In the genomic region with DNA sequence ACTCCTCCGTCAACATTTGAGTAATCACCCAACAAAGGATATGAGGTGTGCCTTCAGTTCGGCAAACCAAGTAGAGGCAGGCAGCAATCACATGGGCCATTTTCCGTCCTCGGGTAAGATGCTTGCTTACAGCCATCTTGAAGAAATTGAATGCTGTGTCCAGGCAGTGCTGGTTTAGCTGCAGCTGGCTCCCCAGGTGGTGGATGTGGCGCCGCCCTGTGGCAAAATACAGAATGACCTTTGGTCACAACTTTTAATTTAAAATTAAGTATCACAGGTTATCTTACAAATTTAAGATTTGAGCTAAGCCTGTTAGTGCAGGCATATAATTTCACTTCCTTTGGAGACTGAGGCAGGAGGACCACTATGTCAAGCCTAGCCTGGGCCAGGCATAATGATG, we compare ENCODE assay signal across 8 mouse cellular contexts. TPM values are rescaled to one million over a fixed set of nuclear protein-coding genes. Genes with fewer than 3 reads are reported as not detected.
A peak's percentile ranks its signal among the peaks of the same experiment; 100 is the strongest.
DNase-seq lines count a peak whose midpoint lies in the region; ATAC-seq and TF ChIP-seq lines count a peak whose summit lies in the region.
"Had no signal": no experiment of that assay in that cellular context is flagged by ENCODE, and none has a peak within 500 bp of the region (broad histone marks: within the 10 kb centered on the region; RNA-seq: fewer than 3 reads in every experiment).

No protein-coding gene starts in this region.

- H3K4me1 ChIP-seq in kidney, embryonic 15.5 days: 0 out of 2 replicates have a peak, but pooled peaks cover 3% of the 10 kb centered on the region
- H3K4me1 ChIP-seq in G1E (ENCODE audit: insufficient read depth, low read depth, low read length): peaks cover 36% of the 10 kb centered on the region
- H3K4me1 ChIP-seq in forebrain, embryonic 16.5 days (replicated peaks; ENCODE audit: control insufficient read depth, insufficient read depth, low read length): no peaks in the 10 kb centered on the region

- H3K27me3 ChIP-seq in kidney, embryonic 15.5 days: no peaks in the 10 kb centered on the region
- H3K27me3 ChIP-seq in G1E (ENCODE audit: insufficient read depth, low read length): no peaks in the 10 kb centered on the region
- no peaks in the 10 kb centered on the region for H3K27me3 ChIP-seq in forebrain, embryonic 16.5 days (replicated peaks; ENCODE audit: control insufficient read depth, insufficient read depth, low read length)
- H3K27me3 ChIP-seq: embryonic facial prominence, embryonic 13.5 days had no signal

- no peak overlapping the region for H3K27ac ChIP-seq in kidney, embryonic 15.5 days
- no peak overlapping the region for H3K27ac ChIP-seq in forebrain, embryonic 16.5 days (ENCODE audit: low read length)
- H3K27ac ChIP-seq: embryonic facial prominence, embryonic 13.5 days had no signal

- peaks cover 79% of the 10 kb centered on the region for H3K36me3 ChIP-seq in kidney, embryonic 15.5 days
- H3K36me3 ChIP-seq in G1E (replicated peaks): peaks cover 88% of the 10 kb centered on the region
- H3K36me3 ChIP-seq in forebrain, embryonic 16.5 days (ENCODE audit: control insufficient read depth, insufficient read depth): peaks cover 21% of the 10 kb centered on the region

- no peak overlapping the region for H3K9ac ChIP-seq in kidney, embryonic 15.5 days
- no peak overlapping the region for H3K9ac ChIP-seq in forebrain, embryonic 16.5 days (replicated peaks; ENCODE audit: low read depth, low read length)
- H3K9ac ChIP-seq: embryonic facial prominence, embryonic 13.5 days had no signal

- peak; percentile 18 to 72 for DNase-seq in kidney, postnatal 36 days
- no peak for DNase-seq in G1E (ENCODE audit: low spot score)
- DNase-seq in adrenal gland, postnatal 36 days: peak; percentile 42 to 55
- DNase-seq in naive thymus-derived CD4-positive, alpha-beta T cell, adult 2 months (ENCODE audit: low read depth): peak; percentile 69

- no peak for ATAC-seq in kidney, embryonic 15.5 days (replicated peaks; ENCODE audit: low FRiP score)
- ATAC-seq in G1E (ENCODE audit: extremely low read depth, insufficient number of reproducible peaks, low FRiP score, poor library complexity, severe bottlenecking): no peak
- ATAC-seq in forebrain, embryonic 16.5 days: no peak
- no peak for ATAC-seq in inflammation-experienced regulatory T-cells, adult 6 months

- no peak overlapping the region for H3K4me2 ChIP-seq in kidney, embryonic 15.5 days
- H3K4me2 ChIP-seq in forebrain, embryonic 16.5 days (ENCODE audit: low read length): no peak overlapping the region
- H3K4me2 ChIP-seq: embryonic facial prominence, embryonic 13.5 days had no signal

- 76% methylated on average over 6 of the region's 6 CpGs for WGBS in kidney, embryonic 15.5 days
- WGBS in forebrain, embryonic 16.5 days: 70% methylated on average over 6 of the region's 6 CpGs

- no peaks in the 10 kb centered on the region for H3K9me3 ChIP-seq in kidney, embryonic 15.5 days (replicated peaks)
- H3K9me3 ChIP-seq in G1E (replicated peaks): no peaks in the 10 kb centered on the region
- no peaks in the 10 kb centered on the region for H3K9me3 ChIP-seq in forebrain, embryonic 16.5 days (ENCODE audit: control insufficient read depth, low read length)
- H3K9me3 ChIP-seq: embryonic facial prominence, embryonic 13.5 days had no signal

- peak; percentile 40; the same call in 1 of the 2 replicates for TF ChIP-seq CTCF in G1E (IDR thresholded peaks at IDR 0.05; ENCODE audit: low read depth, low read length)

- H3K4me3 ChIP-seq in kidney, embryonic 15.5 days (replicated peaks): no peak overlapping the region
- no peak overlapping the region for H3K4me3 ChIP-seq in G1E (ENCODE audit: low read depth, low read length)
- H3K4me3 ChIP-seq in forebrain, embryonic 16.5 days (replicated peaks; ENCODE audit: low read length): no peak overlapping the region
- H3K4me3 ChIP-seq: embryonic facial prominence, embryonic 13.5 days had no signal

RNA-seq across cellular contexts. Expression of gene Btbd6, which starts 11.6 kb away (rescaled TPM):
- polyA plus RNA-seq in kidney, embryonic 15.5 days (2015; fragmentation: Nextera tagmentation; extraction: Ambion mirVana): 24.7 and 25.3 TPM in 2 replicates
- total RNA-seq in G1E (2014; fragmentation: Nextera tagmentation): 9.0 and 15.9 TPM in 2 replicates
- total RNA-seq in G1E (2017): 10.2 and 11.1 TPM in 2 replicates
- 68.3 and 101 TPM in 2 replicates for polyA plus RNA-seq in G1E (2012)
- total RNA-seq in adrenal gland, postnatal 36 days (2021): 10 to 100 TPM; 15.5 to 23.7 TPM
- polyA plus RNA-seq in forebrain, embryonic 16.5 days (2015; fragmentation: Nextera tagmentation; extraction: Ambion mirVana): 41.4 and 49.7 TPM in 2 replicates
- polyA plus RNA-seq in inflammation-experienced regulatory T-cells, adult 6 months (2017; shearing (Covaris generic)): 1 to 10 TPM; 7.2 to 8.8 (median 7.3) TPM

RNA-seq across cellular contexts. Expression of gene Brf1, which starts 12.6 kb away (rescaled TPM):
- 62.4 and 70.4 TPM in 2 replicates for polyA plus RNA-seq in kidney, embryonic 15.5 days (2015; fragmentation: Nextera tagmentation; extraction: Ambion mirVana)
- total RNA-seq in G1E (2014; fragmentation: Nextera tagmentation): 63.4 and 95.9 TPM in 2 replicates
- total RNA-seq in G1E (2017): 76.4 and 77.1 TPM in 2 replicates
- polyA plus RNA-seq in G1E (2012): 44.0 and 46.8 TPM in 2 replicates
- 10 to 100 TPM; 42.9 to 49.6 TPM for total RNA-seq in adrenal gland, postnatal 36 days (2021)
- polyA plus RNA-seq in forebrain, embryonic 16.5 days (2015; fragmentation: Nextera tagmentation; extraction: Ambion mirVana): 60.8 and 64.6 TPM in 2 replicates
- 10 to 100 TPM; 20.2 to 32.0 (median 30.5) TPM for polyA plus RNA-seq in inflammation-experienced regulatory T-cells, adult 6 months (2017; shearing (Covaris generic))

RNA-seq across cellular contexts. Expression of gene Pacs2, which starts 26.4 kb away (rescaled TPM):
- polyA plus RNA-seq in kidney, embryonic 15.5 days (2015; fragmentation: Nextera tagmentation; extraction: Ambion mirVana): 12.6 and 14.3 TPM in 2 replicates
- 45.0 and 47.0 TPM in 2 replicates for total RNA-seq in G1E (2014; fragmentation: Nextera tagmentation)
- 17.0 and 18.3 TPM in 2 replicates for total RNA-seq in G1E (2017)
- polyA plus RNA-seq in G1E (2012): 19.9 and 21.1 TPM in 2 replicates
- 10 to 100 TPM; 39.7 to 46.3 TPM for total RNA-seq in adrenal gland, postnatal 36 days (2021)
- 21.7 and 23.2 TPM in 2 replicates for polyA plus RNA-seq in forebrain, embryonic 16.5 days (2015; fragmentation: Nextera tagmentation; extraction: Ambion mirVana)
- 1 to 10 TPM; 5.0 to 8.6 (median 6.8) TPM for polyA plus RNA-seq in inflammation-experienced regulatory T-cells, adult 6 months (2017; shearing (Covaris generic))

RNA-seq across cellular contexts. Expression of gene Nudt14, which starts 46.0 kb away (rescaled TPM):
- polyA plus RNA-seq in kidney, embryonic 15.5 days (2015; fragmentation: Nextera tagmentation; extraction: Ambion mirVana): 87.5 and 88.5 TPM in 2 replicates
- total RNA-seq in G1E (2014; fragmentation: Nextera tagmentation) (6.2 and 9.2 TPM in 2 replicates), G1E (2017) (22.2 and 28.1 TPM in 2 replicates)
- 13.3 and 13.7 TPM in 2 replicates for polyA plus RNA-seq in G1E (2012)
- 10 to 100 TPM; 26.5 to 34.7 TPM for total RNA-seq in adrenal gland, postnatal 36 days (2021)
- polyA plus RNA-seq in forebrain, embryonic 16.5 days (2015; fragmentation: Nextera tagmentation; extraction: Ambion mirVana): 53.4 and 57.0 TPM in 2 replicates
- 10 to 100 TPM; 33.0 to 42.6 (median 40.7) TPM for polyA plus RNA-seq in inflammation-experienced regulatory T-cells, adult 6 months (2017; shearing (Covaris generic))

RNA-seq across cellular contexts. Expression of gene Jag2, which starts 58.3 kb away (rescaled TPM):
- polyA plus RNA-seq in kidney, embryonic 15.5 days (2015; fragmentation: Nextera tagmentation; extraction: Ambion mirVana): 3.0 and 3.5 TPM in 2 replicates
- total RNA-seq in G1E (2014; fragmentation: Nextera tagmentation) (1.8 and 3.5 TPM in 2 replicates), G1E (2017) (0.44 and 1.4 TPM in 2 replicates)
- 0.60 and 0.62 TPM in 2 replicates for polyA plus RNA-seq in G1E (2012)
- 1 to 10 TPM; 4.3 to 6.5 TPM for total RNA-seq in adrenal gland, postnatal 36 days (2021)
- 7.9 and 10.7 TPM in 2 replicates for polyA plus RNA-seq in forebrain, embryonic 16.5 days (2015; fragmentation: Nextera tagmentation; extraction: Ambion mirVana)
- under 1 TPM; 0.39 to 0.59 (median 0.50) TPM for polyA plus RNA-seq in inflammation-experienced regulatory T-cells, adult 6 months (2017; shearing (Covaris generic))
